Mouse (Mus musculus): Measurements from ENCODE around the gene Vtcn1.

DNA sequence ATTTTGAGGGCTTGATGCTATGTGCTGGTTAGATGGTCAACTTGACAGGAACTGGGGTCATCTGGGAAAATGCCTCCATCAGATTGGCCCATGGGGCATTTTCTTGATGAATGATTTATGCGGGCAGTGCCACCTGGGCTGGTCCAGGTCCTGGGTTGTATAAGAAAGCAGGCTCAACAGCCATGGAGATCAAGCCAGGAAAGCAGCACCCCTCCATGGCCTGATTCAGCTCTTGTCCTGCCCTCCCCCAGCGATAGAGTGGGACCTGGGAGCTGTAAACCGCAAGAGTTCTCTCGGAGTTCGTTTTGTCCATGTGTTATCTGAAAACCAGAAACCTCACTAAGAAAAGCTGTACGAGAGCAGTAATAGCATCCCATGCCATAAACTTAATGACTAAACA is 110.3 kb downstream of the Vtcn1 start:
- no peak for TF ChIP-seq CTCF (IDR thresholded peaks at IDR 0.05)
- no peak for TF ChIP-seq EP300 (IDR thresholded peaks at IDR 0.05)
